Mouse (Mus musculus) mature B cell (primary cell): ENCODE results near the gene Olfr401.
"Not testable (repeated sequence)": the region's sequence is repeated elsewhere in the genome, so short reads cannot be mapped to it uniquely, and the experiment has no call there.

Experiments
- in situ Hi-C: fragments of 300-500 bp; cut with MboI; formaldehyde crosslinking; loops from 2 replicates; pipeline ENCODE4 v1.14.3; 2019

The Olfr401 gene

DNA sequence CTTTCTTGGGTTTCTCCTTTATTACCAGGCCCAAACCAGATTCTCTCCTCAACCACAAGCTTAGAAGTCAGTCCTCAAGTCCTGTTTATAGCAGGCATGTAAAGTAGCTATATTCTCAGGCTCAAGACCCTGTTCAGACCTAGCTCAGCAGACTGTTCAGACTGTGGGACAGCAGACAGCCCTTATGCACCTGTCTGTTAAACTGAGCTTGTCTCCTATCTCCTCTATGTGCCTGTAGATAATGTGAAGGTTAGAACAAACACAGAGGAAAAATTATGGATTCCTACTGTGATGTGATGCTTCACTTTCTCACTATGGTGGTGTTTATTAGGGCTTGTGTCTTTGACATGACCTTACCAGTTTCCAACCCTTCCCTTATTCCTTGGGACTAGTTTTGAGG lies at the start of gene Olfr401:
TSS of gene Olfr401 (plus strand) at position 301 of the 400 bp plus-strand sequence.
- in situ Hi-C loops = no loop called here

GRCm38 (mm10) chr11:74069655-74070054 lies 43.9 kb upstream of the Olfr401 start, which contains the start of gene Zfp616:
Zfp616 (plus strand) TSS chr11:74069955.
- in situ Hi-C loops = no loop called here

DNA sequence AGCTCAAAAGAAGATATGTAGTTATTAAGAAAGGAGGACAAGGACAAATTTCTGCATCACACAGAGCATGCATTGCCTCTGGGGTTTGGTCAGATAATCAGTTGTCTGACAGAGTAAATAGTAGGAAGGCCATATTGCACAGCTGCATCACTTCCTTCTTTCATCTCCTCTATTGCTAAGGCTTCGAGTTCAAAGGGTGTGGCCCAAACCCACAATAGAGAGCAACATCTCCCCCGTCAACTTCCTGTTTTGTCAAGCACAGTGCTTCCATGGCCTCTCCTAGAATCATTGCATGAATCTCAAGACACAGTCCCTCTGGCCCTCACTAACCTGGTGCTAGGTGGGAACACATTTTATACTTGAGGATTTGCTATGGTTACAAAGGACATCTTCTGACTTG lies 12.8 kb upstream of the Olfr401 start:
- in situ Hi-C loops = no loop called here

DNA sequence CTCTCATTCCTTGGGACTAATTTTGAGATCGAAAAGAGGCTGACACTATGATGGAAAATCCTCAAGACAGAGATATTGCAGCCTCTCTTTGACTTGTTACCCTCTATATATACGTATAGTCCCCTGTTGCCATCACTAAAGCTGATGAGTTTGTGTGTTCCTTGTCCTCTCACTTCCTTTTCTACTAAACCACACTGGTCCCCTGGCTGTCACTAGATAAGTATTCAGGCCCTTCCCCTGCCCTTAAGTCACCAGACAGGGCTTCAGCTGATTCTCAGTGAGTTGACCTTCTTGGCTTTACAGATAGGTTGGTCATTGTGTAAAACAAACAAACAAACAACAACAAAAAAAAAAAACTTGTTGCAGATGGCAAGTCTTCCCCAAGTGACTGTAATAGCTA lies 12.0 kb upstream of the Olfr401 start:
- in situ Hi-C loops = no loop called here

DNA sequence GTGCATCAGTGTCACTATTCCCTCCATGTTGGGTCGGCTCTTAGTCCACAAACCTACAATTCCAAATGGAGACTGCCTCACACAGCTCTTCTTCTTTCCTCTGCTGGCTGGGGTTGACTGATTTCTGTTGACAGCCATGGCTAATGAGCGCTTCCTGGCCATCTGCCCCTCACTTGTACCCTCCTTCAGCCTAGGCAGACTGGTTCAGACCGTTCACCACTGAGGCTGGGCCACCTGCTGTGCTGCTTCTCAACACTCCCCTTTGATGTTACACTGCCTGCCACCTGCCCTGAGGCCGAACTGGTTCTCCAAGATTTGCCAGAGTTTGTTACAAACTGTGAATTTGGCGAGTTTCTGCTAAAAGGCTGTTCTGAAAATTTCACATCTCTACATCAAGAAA lies 8.4 kb upstream of the Olfr401 start:
- in situ Hi-C loops = no loop called here

GRCm38 (mm10) chr11:74140001-74140400 lies 26.5 kb downstream of the Olfr401 start:
- in situ Hi-C loops = not testable (repeated sequence)

DNA sequence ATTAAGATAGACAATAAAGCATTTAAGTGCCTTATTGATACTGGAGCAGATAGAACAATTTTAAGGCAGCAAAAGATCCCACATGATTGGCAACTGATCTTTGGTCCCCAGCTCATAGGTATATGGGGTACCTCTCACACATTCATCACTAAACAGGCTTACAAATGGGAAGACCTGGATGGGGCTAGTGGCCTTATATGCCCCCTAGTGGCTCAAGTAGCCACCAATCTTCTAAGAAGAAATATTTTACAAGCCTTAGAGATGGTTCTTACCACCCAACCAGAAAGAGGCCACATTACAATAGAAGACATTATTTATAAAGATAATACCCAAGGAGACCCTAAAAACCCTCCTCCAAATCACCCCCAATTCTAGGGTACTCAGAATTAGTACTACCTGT lies 32.4 kb downstream of the Olfr401 start:
- in situ Hi-C loops = no loop called here

DNA sequence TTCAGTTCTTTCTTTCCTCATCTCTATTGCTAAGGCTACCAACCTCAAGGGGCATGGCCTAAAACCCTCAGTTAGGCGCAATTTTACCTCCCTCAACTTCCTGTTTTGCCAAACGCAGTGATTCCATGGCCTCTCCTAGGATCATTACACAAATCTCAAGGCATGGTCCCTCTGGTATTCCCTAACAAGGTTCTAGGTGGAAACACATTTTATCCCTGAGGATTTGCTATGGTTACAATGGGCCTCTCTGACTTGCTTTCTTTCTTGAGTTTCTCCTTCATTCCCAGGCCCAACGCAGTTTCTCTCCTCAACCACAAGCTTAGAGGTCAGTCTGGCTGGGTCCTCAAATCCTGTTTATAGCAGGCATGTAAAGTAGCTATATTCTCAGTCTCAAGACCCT lies 39.7 kb downstream of the Olfr401 start, which contains the start of gene Olfr402:
TSS of gene Olfr402 (plus strand) at position 301 of the 400 bp plus-strand sequence.
- in situ Hi-C loops = no loop called here

GRCm38 (mm10) chr11:74168771-74169170 lies 55.3 kb downstream of the Olfr401 start:
- in situ Hi-C loops = no loop called here
